Mouse (Mus musculus): Measurements from ENCODE around the gene Hoxb8.

DNA sequence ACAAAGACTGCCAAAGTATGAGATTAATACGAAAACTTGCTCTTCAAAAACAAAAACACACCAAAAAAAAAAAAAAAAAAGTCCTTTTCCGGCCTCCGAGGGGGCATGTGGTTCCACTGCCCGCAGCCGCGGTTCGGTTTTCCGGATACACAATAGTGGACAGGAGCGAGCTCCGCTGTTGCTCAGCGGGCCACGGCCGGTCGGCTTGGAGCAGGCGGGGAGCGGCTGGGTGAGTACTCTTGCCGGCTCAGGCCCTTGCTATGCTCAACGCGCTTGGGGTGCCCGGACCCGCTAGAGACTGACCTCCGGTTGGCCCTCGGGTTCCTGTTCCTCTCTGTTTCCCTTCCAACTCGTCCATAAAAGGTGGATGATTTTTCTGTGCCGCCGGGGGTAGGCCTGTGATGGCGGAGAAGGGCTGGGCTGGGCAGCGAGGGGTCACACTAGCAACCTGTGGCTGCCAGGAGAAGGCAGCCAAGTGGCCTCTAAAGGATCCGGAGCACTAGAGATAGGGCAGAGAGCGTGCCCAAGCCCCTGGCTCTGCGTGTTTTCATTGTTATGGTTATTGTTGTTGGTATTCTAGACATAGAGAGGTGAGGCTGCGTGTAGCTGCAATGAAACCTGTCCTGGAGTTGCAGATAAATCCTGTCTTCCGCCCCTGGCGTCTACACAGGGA is 33.1 kb downstream of the Hoxb8 start:
- TF ChIP-seq TCF3 (IDR thresholded peaks at IDR 0.05; ENCODE audit: insufficient read length, low read depth) (no peak), POLR2A (IDR thresholded peaks at IDR 0.05; ENCODE audit: insufficient read length, low read depth) (no peak), MAX (IDR thresholded peaks at IDR 0.05; ENCODE audit: low read depth) (no peak)
